Comparison of ENCODE assay signal across 10 mouse cellular contexts in the genomic region with DNA sequence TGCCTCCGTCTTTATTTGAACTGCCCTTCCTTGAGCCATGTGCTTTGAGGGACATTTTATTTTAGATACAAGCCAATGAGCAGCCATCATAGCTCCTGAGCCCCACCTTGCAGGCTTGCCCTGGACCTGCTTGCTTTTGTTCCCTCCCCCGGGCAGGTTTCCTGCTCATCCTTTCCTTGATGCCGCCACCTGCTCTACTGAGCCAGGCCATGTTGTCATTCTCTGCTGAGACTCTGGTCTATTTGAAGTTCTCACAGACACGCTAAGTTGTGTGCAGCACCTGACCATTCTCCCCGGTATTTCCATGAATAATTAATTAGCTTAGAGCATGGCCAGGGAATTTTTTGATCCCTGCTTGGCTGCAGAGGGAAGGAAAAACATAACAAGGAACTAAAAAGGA.
DNase-seq lines count a peak whose midpoint lies in the region; ATAC-seq and TF ChIP-seq lines count a peak whose summit lies in the region.
"Had no signal": no experiment of that assay in that cellular context is flagged by ENCODE, and none has a peak within 500 bp of the region (broad histone marks: within the 10 kb centered on the region; RNA-seq: fewer than 3 reads in every experiment).

No protein-coding gene starts in this region.

- H3K9me3 ChIP-seq in embryonic facial prominence, embryonic 13.5 days = no peaks in the 10 kb centered on the region
- no peaks in the 10 kb centered on the region for H3K9me3 ChIP-seq in embryonic facial prominence, embryonic 10.5 days
- H3K9me3 ChIP-seq in neural tube, embryonic 14.5 days (ENCODE audit: control insufficient read depth, low read length) = no peaks in the 10 kb centered on the region
- H3K9me3 ChIP-seq in kidney, postnatal 0 days (replicated peaks; ENCODE audit: low read length) = no peaks in the 10 kb centered on the region
- no peaks in the 10 kb centered on the region for H3K9me3 ChIP-seq in midbrain, postnatal 0 days (ENCODE audit: low read length)

- H3K4me1 ChIP-seq in embryonic facial prominence, embryonic 13.5 days = peaks cover 19% of the 10 kb centered on the region
- peaks cover 8% of the 10 kb centered on the region for H3K4me1 ChIP-seq in embryonic facial prominence, embryonic 10.5 days
- H3K4me1 ChIP-seq in neural tube, embryonic 14.5 days (ENCODE audit: control insufficient read depth, insufficient read depth, low read length) = no peaks in the 10 kb centered on the region
- peaks cover 19% of the 10 kb centered on the region for H3K4me1 ChIP-seq in kidney, postnatal 0 days (replicated peaks; ENCODE audit: insufficient read depth, low read length)
- H3K4me1 ChIP-seq in midbrain, postnatal 0 days (ENCODE audit: insufficient read depth, low read length) = no peaks in the 10 kb centered on the region

- H3K4me2 ChIP-seq in embryonic facial prominence, embryonic 13.5 days = peak overlapping the region; percentile 20; the same call in 1 of the 2 replicates
- no peak overlapping the region for H3K4me2 ChIP-seq in neural tube, embryonic 14.5 days (ENCODE audit: low read depth, low read length)
- H3K4me2 ChIP-seq in kidney, postnatal 0 days (ENCODE audit: low read length) = no peak overlapping the region
- H3K4me2 ChIP-seq in midbrain, postnatal 0 days (ENCODE audit: low read depth, low read length, poor library complexity, severe bottlenecking) = no peak overlapping the region

- no peaks in the 10 kb centered on the region for H3K36me3 ChIP-seq in embryonic facial prominence, embryonic 13.5 days
- H3K36me3 ChIP-seq in embryonic facial prominence, embryonic 10.5 days (replicated peaks) = no peaks in the 10 kb centered on the region
- H3K36me3 ChIP-seq in neural tube, embryonic 14.5 days (ENCODE audit: control insufficient read depth, insufficient read depth, low read length) = no peaks in the 10 kb centered on the region
- H3K36me3 ChIP-seq in kidney, postnatal 0 days (ENCODE audit: insufficient read depth, low read length) = no peaks in the 10 kb centered on the region
- no peaks in the 10 kb centered on the region for H3K36me3 ChIP-seq in midbrain, postnatal 0 days (ENCODE audit: insufficient read depth, low read length)

- no peak for TF ChIP-seq CTCF in kidney, postnatal 0 days (IDR thresholded peaks at IDR 0.05; ENCODE audit: low read depth)
- no peak for TF ChIP-seq CTCF in midbrain, postnatal 0 days (IDR thresholded peaks at IDR 0.05)

- no peak overlapping the region for H3K9ac ChIP-seq in embryonic facial prominence, embryonic 13.5 days
- no peak overlapping the region for H3K9ac ChIP-seq in neural tube, embryonic 14.5 days (replicated peaks; ENCODE audit: low read depth, low read length)
- no peak overlapping the region for H3K9ac ChIP-seq in kidney, postnatal 0 days (ENCODE audit: low read depth, low read length)
- no peak overlapping the region for H3K9ac ChIP-seq in midbrain, postnatal 0 days (replicated peaks; ENCODE audit: low read length, poor library complexity, severe bottlenecking)

- 58% methylated on average over 5 of the region's 5 CpGs for WGBS in embryonic facial prominence, embryonic 13.5 days
- 82% methylated on average over 5 of the region's 5 CpGs for WGBS in embryonic facial prominence, embryonic 10.5 days
- WGBS in neural tube, embryonic 14.5 days = 44% methylated on average over 5 of the region's 5 CpGs
- 45% methylated on average over 5 of the region's 5 CpGs for WGBS in kidney, postnatal 0 days
- 32% methylated on average over 5 of the region's 5 CpGs for WGBS in midbrain, postnatal 0 days

- ATAC-seq in embryonic facial prominence, embryonic 13.5 days (ENCODE audit: insufficient number of reproducible peaks, insufficient read depth, low FRiP score, low TSS enrichment, low read depth) = no peak
- 0 out of 2 replicates have a peak, but pooled peaks have one; percentile 38 for ATAC-seq in neural tube, embryonic 14.5 days (ENCODE audit: low read depth)
- ATAC-seq in kidney, postnatal 0 days (replicated peaks; ENCODE audit: low FRiP score, low read depth) = no peak; the same call in 1 of the 2 replicates
- ATAC-seq in midbrain, postnatal 0 days (ENCODE audit: low FRiP score) = peak; percentile 20; the same call in 1 of the 2 replicates
- ATAC-seq: intestine, embryonic 16.5 days had no signal

- DNase-seq in embryonic facial prominence, embryonic 10.5 days (ENCODE audit: low spot score) = no peak
- DNase-seq in neural tube, embryonic 10.5 days (ENCODE audit: extremely low spot score, low spot score) = no peak
- no peak for DNase-seq in kidney, postnatal 0 days (ENCODE audit: low spot score)
- DNase-seq in midbrain, postnatal 0 days (ENCODE audit: low spot score) = no peak
- DNase-seq in liver = no peak
- DNase-seq in frontal cortex, adult 2 months (ENCODE audit: extremely low spot score in 1 of 2, low spot score in 1 of 2) = no peak
- DNase-seq: lung, postnatal 10 days had no signal

- H3K27me3 ChIP-seq in embryonic facial prominence, embryonic 13.5 days = no peaks in the 10 kb centered on the region
- no peaks in the 10 kb centered on the region for H3K27me3 ChIP-seq in embryonic facial prominence, embryonic 10.5 days (replicated peaks; ENCODE audit: low read depth, poor library complexity, severe bottlenecking)
- H3K27me3 ChIP-seq in neural tube, embryonic 14.5 days (ENCODE audit: control insufficient read depth, insufficient read depth, low read length) = no peaks in the 10 kb centered on the region
- no peaks in the 10 kb centered on the region for H3K27me3 ChIP-seq in kidney, postnatal 0 days (ENCODE audit: insufficient read depth, low read length)
- no peaks in the 10 kb centered on the region for H3K27me3 ChIP-seq in midbrain, postnatal 0 days (ENCODE audit: insufficient read depth, low read length)

- H3K4me3 ChIP-seq in embryonic facial prominence, embryonic 13.5 days = no peak overlapping the region
- no peak overlapping the region for H3K4me3 ChIP-seq in embryonic facial prominence, embryonic 10.5 days
- H3K4me3 ChIP-seq in neural tube, embryonic 14.5 days (ENCODE audit: low read depth, low read length) = no peak overlapping the region
- H3K4me3 ChIP-seq in kidney, postnatal 0 days (replicated peaks; ENCODE audit: low read depth, low read length) = no peak overlapping the region
- no peak overlapping the region for H3K4me3 ChIP-seq in midbrain, postnatal 0 days (ENCODE audit: low read depth, low read length)

- peak overlapping the region; percentile 16; the same call in 1 of the 2 replicates for H3K27ac ChIP-seq in embryonic facial prominence, embryonic 13.5 days
- no peak overlapping the region for H3K27ac ChIP-seq in embryonic facial prominence, embryonic 10.5 days (replicated peaks)
- H3K27ac ChIP-seq in neural tube, embryonic 14.5 days (ENCODE audit: low read depth, low read length) = no peak overlapping the region
- 0 out of 2 replicates have a peak overlapping the region, but pooled peaks have one; percentile 44 for H3K27ac ChIP-seq in kidney, postnatal 0 days
- H3K27ac ChIP-seq in midbrain, postnatal 0 days (ENCODE audit: low read depth, low read length) = no peak overlapping the region

Comparison
In these comparisons a context has a peak if more than half of its experiments do, and no peak if none do; other contexts are left out.
1. H3K27ac ChIP-seq: peak in embryonic facial prominence, embryonic 13.5 days (single experiment) and kidney, postnatal 0 days (single experiment); none in embryonic facial prominence, embryonic 10.5 days (single experiment), neural tube, embryonic 14.5 days (single experiment) and midbrain, postnatal 0 days (single experiment).
2. ATAC-seq: peak in neural tube, embryonic 14.5 days (single experiment) and midbrain, postnatal 0 days (single experiment); none in embryonic facial prominence, embryonic 13.5 days (single experiment) and kidney, postnatal 0 days (single experiment).